Mouse (Mus musculus) embryo, embryonic 11 days (tissue): ENCODE measurements around the gene Cxcl9.

Source experiments
- DNase-seq: peaks from one replicate; pipeline ENCODE4 v3.0.0-alpha.2; 2015

The Cxcl9 gene

GRCm38 (mm10) chr5:92277437-92278394, 50.2 kb downstream of the Cxcl9 start, which contains the start of gene Naaa:
TSS of gene Naaa (minus strand) at chr5:92278170.
- peak; percentile 86 for DNase-seq
